ENCODE assay signal across 8 mouse cellular contexts in the genomic region with DNA sequence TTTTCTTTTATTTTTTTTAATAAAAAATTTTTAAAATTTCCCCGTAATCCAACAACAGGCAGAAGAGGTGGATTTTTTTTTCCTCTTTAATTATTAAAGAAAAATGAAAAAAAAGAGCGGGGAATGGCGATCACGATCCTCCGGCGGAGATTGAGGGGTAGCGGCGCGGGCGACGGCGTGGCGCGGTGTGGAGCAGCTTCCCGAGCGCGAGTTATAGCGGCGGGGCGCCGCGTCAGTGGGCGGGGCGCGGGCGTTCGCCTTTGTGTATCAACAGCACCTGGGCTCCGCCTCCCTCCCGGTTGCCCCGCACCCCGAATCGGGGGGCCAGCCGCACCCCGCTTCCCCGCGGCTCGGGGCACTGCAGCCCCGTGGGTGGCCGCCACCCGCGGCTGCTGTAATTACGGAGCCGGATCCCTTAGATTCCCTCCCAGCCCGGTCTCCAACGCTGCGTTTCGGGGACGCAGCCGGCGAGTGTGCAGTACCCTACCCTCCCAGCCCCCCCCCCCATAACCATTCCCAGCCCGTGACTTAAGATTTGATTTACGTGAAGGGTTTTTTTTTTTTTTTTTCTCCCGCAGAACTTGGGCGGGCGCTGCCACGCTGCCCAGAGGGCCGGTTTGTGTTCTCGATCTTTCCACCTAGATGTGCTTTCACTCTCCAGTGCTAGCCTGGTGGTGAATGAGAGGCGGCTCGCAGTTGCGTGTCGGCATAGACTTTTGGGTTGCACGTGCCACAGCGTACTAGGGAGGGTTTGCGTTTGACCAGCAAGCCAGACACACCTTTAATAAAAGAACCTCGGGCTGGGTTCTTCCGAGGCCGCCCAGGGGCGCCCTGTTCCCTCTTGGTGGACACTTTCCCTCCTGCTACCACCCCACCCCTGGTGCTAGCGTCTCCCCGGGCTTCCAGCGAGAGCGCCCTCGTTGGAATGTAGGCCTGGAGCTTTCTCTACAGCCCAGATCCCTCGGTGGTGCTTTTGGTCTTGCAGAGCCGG. TPM values are rescaled to one million over a fixed set of nuclear protein-coding genes. Genes with fewer than 3 reads are reported as not detected.
DNase-seq lines count a peak whose midpoint lies in the region; ATAC-seq lines count a peak whose summit lies in the region.

A gene (minus strand): TSS at position 210 of the 991 bp plus-strand sequence.

- peak; percentile 89 for ATAC-seq in hindbrain, embryonic 12.5 days (ENCODE audit: low FRiP score)

- peak within 1 kb of the TSS; percentile 91 for H3K4me3 ChIP-seq in hindbrain, embryonic 12.5 days

- peaks cover 15% of the 10 kb centered on the region; the same call in 1 of the 2 replicates for H3K36me3 ChIP-seq in hindbrain, embryonic 12.5 days

- WGBS in hindbrain, embryonic 12.5 days: under 1% methylated on average over 68 of the region's 76 CpGs

- H3K9me3 ChIP-seq in hindbrain, embryonic 12.5 days (replicated peaks): no peaks in the 10 kb centered on the region

- peak within 1 kb of the TSS; percentile 100 for H3K27ac ChIP-seq in hindbrain, embryonic 12.5 days

- no peaks in the 10 kb centered on the region for H3K27me3 ChIP-seq in hindbrain, embryonic 12.5 days

- H3K4me2 ChIP-seq in hindbrain, embryonic 12.5 days (replicated peaks): peak within 1 kb of the TSS; percentile 76

- peak within 1 kb of the TSS; percentile 98 for H3K9ac ChIP-seq in hindbrain, embryonic 12.5 days

- peak; percentile 87 for DNase-seq in Muller cell, postnatal 12 days (ENCODE audit: inconsistent ontology term)
- peak; percentile 94 to 96 for DNase-seq in cerebellum, postnatal 10 days
- DNase-seq in frontal cortex, postnatal 14 days (ENCODE audit: low spot score in 2 of 2): peak; percentile 76 to 79
- peak; percentile 73 to 87 for DNase-seq in layer of hippocampus, postnatal 14 days (ENCODE audit: low spot score in 2 of 2)
- peak; percentile 94 for DNase-seq in lung, postnatal 10 days
- DNase-seq in ovary, postnatal 36 days (ENCODE audit: low spot score): peak; percentile 93
- peak; percentile 95 for DNase-seq in thymus, postnatal 25 days

- peaks cover 29% of the 10 kb centered on the region for H3K4me1 ChIP-seq in hindbrain, embryonic 12.5 days

RNA-seq across cellular contexts. Expression of the gene that starts here (rescaled TPM):
- 184 and 192 TPM in 2 replicates for polyA plus RNA-seq in hindbrain, embryonic 12.5 days (2016; fragmentation: Nextera tagmentation; extraction: Ambion mirVana)
- 10 to 100 TPM; 52.6 to 57.4 TPM for total RNA-seq in layer of hippocampus, postnatal 14 days (2021)

Comparison
In these comparisons a context has a peak if more than half of its experiments do, and no peak if none do; other contexts are left out.
1. Peak in every context shown above with its lines: DNase-seq, ATAC-seq, H3K4me3 ChIP-seq and H3K27ac ChIP-seq.